Comparison of ENCODE assay signal across 23 mouse cellular contexts in genomic region chr3:19421430-19421944, GRCm38 (mm10).
A peak's percentile ranks its signal among the peaks of the same experiment; 100 is the strongest.
DNase-seq lines count a peak whose midpoint lies in the region; ATAC-seq lines count a peak whose summit lies in the region.
"Had no signal": no experiment of that assay in that cellular context is flagged by ENCODE, and none has a peak within 500 bp of the region (broad histone marks: within the 10 kb centered on the region; RNA-seq: fewer than 3 reads in every experiment).

No protein-coding gene starts in this region.

- H3K9me3 ChIP-seq in midbrain, embryonic 16.5 days (replicated peaks; ENCODE audit: control insufficient read depth, low read length, poor library complexity, severe bottlenecking), result no peaks in the 10 kb centered on the region
- no peaks in the 10 kb centered on the region for H3K9me3 ChIP-seq in heart, embryonic 10.5 days
- H3K9me3 ChIP-seq: embryonic facial prominence, embryonic 12.5 days; embryonic facial prominence, embryonic 15.5 days; heart, embryonic 13.5 days; hindbrain, embryonic 15.5 days had no signal

- H3K4me2 ChIP-seq in midbrain, embryonic 16.5 days (ENCODE audit: low read length), result no peak overlapping the region
- H3K4me2 ChIP-seq: embryonic facial prominence, embryonic 12.5 days; embryonic facial prominence, embryonic 15.5 days; heart, embryonic 13.5 days; hindbrain, embryonic 15.5 days had no signal

- no peaks in the 10 kb centered on the region for H3K4me1 ChIP-seq in midbrain, embryonic 16.5 days (ENCODE audit: control insufficient read depth, insufficient read depth, low read length)
- H3K4me1 ChIP-seq in heart, embryonic 10.5 days, result no peaks in the 10 kb centered on the region
- H3K4me1 ChIP-seq: hindbrain, embryonic 15.5 days had no signal

- no peak overlapping the region for H3K9ac ChIP-seq in midbrain, embryonic 16.5 days (ENCODE audit: low read depth, low read length)
- H3K9ac ChIP-seq: embryonic facial prominence, embryonic 12.5 days; embryonic facial prominence, embryonic 15.5 days; forebrain, postnatal 0 days; heart, embryonic 13.5 days; hindbrain, embryonic 15.5 days had no signal

- ATAC-seq in inflammation-experienced regulatory T-cells, adult 6 months, result peak; percentile 47
- ATAC-seq in midbrain, embryonic 16.5 days, result no peak
- ATAC-seq: forebrain, embryonic 14.5 days; forebrain, postnatal 0 days had no signal

- peak; percentile 26 to 38 for DNase-seq in spleen, adult 18-20 months
- DNase-seq in spleen, adult 12 weeks (ENCODE audit: low spot score), result no peak
- peak; percentile 24 for DNase-seq in CD4-positive, CD25-positive, alpha-beta regulatory T cell, adult 2 months (ENCODE audit: low read depth, low spot score)
- no peak for DNase-seq in heart, embryonic 10.5 days (ENCODE audit: low spot score)
- DNase-seq in frontal cortex, adult 2 months (ENCODE audit: extremely low spot score in 1 of 2, low spot score in 1 of 2), result no peak
- DNase-seq: adrenal gland, adult 2 months; adrenal gland, postnatal 14 days; cerebellum, adult 11 months; cerebellum, adult 2 months; cerebellum, adult 9-11 months; cerebellum, postnatal 25 days; forebrain, postnatal 0 days; gastrocnemius, postnatal 25 days; heart, adult 18-20 months; heart, postnatal 14 days; heart, postnatal 4 days had no signal

- 88% methylated on average over 1 of the region's 1 CpGs for WGBS in midbrain, embryonic 16.5 days
- WGBS in heart, embryonic 10.5 days, result 82% methylated on average over 1 of the region's 1 CpGs

- H3K4me3 ChIP-seq in midbrain, embryonic 16.5 days (ENCODE audit: low read depth, low read length), result no peak overlapping the region
- no peak overlapping the region for H3K4me3 ChIP-seq in heart, embryonic 10.5 days
- H3K4me3 ChIP-seq: embryonic facial prominence, embryonic 12.5 days; embryonic facial prominence, embryonic 15.5 days; heart, embryonic 13.5 days; hindbrain, embryonic 15.5 days had no signal

- no peak overlapping the region for H3K27ac ChIP-seq in midbrain, embryonic 16.5 days (ENCODE audit: low read length)
- H3K27ac ChIP-seq in heart, embryonic 10.5 days, result no peak overlapping the region
- H3K27ac ChIP-seq: embryonic facial prominence, embryonic 12.5 days; embryonic facial prominence, embryonic 15.5 days; heart, embryonic 13.5 days; hindbrain, embryonic 15.5 days had no signal

- no peaks in the 10 kb centered on the region for H3K27me3 ChIP-seq in midbrain, embryonic 16.5 days (ENCODE audit: control insufficient read depth, insufficient read depth, low read depth, low read length)
- no peaks in the 10 kb centered on the region for H3K27me3 ChIP-seq in heart, embryonic 10.5 days (ENCODE audit: insufficient read depth, poor library complexity, severe bottlenecking)
- H3K27me3 ChIP-seq: embryonic facial prominence, embryonic 12.5 days; embryonic facial prominence, embryonic 15.5 days; heart, embryonic 13.5 days; hindbrain, embryonic 15.5 days had no signal

- H3K36me3 ChIP-seq in midbrain, embryonic 16.5 days (ENCODE audit: control insufficient read depth, insufficient read depth, low read length), result no peaks in the 10 kb centered on the region
- no peaks in the 10 kb centered on the region for H3K36me3 ChIP-seq in heart, embryonic 10.5 days
- H3K36me3 ChIP-seq: embryonic facial prominence, embryonic 12.5 days; embryonic facial prominence, embryonic 15.5 days; heart, embryonic 13.5 days; hindbrain, embryonic 15.5 days had no signal

Comparison
In these comparisons a context has a peak if more than half of its experiments do, and no peak if none do; other contexts are left out.
1. DNase-seq: peak in spleen, adult 18-20 months (2 of 2) and CD4-positive, CD25-positive, alpha-beta regulatory T cell, adult 2 months (single experiment); none in spleen, adult 12 weeks (single experiment), heart, embryonic 10.5 days (single experiment) and frontal cortex, adult 2 months (0 of 2).